Mouse (Mus musculus) liver, adult 2 months (tissue): ENCODE measurements at regions not wholly inside any gene's neighbourhood (a gene's known extent, or its start where the extent isn't known, plus 50 kb on each side); places are given as distances from the start of the nearest gene placed in this dataset.

ENCODE experiments used
- CTCF ChIP-seq: fragments of 200-500 bp; IDR thresholded peaks from 2 replicates; pipeline ENCODE4 v1.5.1; 2011; ENCODE audit warnings: low read depth, low read length, control low read depth
- POLR2A ChIP-seq: fragments of 200-500 bp; IDR thresholded peaks from 2 replicates; pipeline ENCODE4 v1.6.1; 2011; ENCODE audit warnings: low read length, control low read depth; ENCODE audit not compliant: insufficient read depth; ENCODE audit errors: extremely low read depth

DNA sequence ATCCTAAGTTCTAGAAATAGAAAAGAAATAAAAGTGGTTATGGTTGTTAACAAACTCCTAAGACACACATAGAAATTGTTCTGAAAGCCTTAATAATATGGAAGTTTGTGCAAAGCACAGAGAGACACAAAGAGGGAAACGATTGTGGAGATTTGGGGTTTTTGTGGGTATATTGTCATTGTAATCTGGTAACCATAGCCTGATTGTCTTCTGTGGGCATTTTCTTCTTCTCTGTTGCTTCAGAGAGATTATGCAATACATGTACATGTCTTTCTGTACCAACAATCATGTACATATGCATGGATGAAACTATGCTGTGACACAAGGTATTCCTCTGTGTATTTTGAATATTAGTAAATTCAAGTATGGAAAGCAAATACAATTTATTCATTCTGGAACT is 461.9 kb upstream of the 4930578C19Rik start:
- no peak for TF ChIP-seq CTCF
- no peak for TF ChIP-seq POLR2A
